Mouse (Mus musculus): ENCODE data around the gene Tgif1.

DNA sequence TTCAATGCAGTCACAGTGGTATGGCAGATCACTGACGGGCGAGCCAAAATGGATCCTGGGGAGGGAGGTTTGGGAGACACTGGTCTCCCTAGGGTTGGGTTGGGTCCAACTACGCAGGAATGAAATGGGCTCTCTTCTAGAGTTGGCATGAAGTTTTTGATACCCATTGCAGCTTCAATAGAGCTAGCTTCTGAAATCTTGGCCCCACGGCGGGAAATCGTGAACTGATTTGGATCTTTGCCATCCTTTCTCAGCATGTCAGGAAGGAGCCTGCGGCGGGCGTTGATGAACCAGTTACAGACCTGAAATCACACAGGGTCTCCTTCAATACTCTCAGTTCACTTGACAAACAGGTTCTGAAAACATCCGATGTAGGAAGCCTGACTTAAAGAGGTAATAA, 8.4 kb downstream of the Tgif1 start:
- no peak for TF ChIP-seq CTCF (IDR thresholded peaks at IDR 0.05; ENCODE audit: low read depth)
- no peak for TF ChIP-seq EP300 (IDR thresholded peaks at IDR 0.05; ENCODE audit: low read depth)

Measured in heart, postnatal 0 days (tissue).